In the genomic region with DNA sequence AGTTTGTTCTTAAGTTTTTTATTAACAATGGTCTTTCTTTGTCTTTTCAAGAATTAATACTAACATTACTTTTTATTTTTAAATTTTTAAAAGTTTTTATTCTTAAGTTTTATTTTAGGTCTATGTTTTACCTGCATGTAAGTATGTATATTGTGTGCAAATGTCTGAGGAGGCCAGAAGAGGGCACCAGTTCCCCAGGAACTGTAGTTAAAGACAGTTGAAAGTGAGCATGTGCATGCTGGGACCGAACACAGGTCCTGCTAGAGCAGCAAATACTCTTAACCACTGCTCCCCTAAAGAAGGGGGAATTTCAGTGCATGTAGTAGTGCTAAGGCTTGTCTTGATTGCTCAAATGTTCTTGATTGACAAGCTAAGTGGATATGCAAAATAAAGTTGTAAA, we compare ENCODE assay signal across 14 mouse cellular contexts.
DNase-seq lines count a peak whose midpoint lies in the region; ATAC-seq and TF ChIP-seq lines count a peak whose summit lies in the region.
"Had no signal": no experiment of that assay in that cellular context is flagged by ENCODE, and none has a peak within 500 bp of the region (broad histone marks: within the 10 kb centered on the region; RNA-seq: fewer than 3 reads in every experiment).

No protein-coding gene starts in this region.

- no peak for TF ChIP-seq EP300 in CH12.LX (IDR thresholded peaks at IDR 0.05; ENCODE audit: low read length)
- no peak for TF ChIP-seq EP300 in liver, postnatal 0 days (IDR thresholded peaks at IDR 0.05; ENCODE audit: low read depth)

- H3K27ac ChIP-seq in left cerebral cortex, adult 2 months: no peak overlapping the region
- no peak overlapping the region for H3K27ac ChIP-seq in CH12.LX (ENCODE audit: insufficient read depth, low read depth)
- no peak overlapping the region for H3K27ac ChIP-seq in liver, postnatal 0 days (ENCODE audit: low read depth)
- H3K27ac ChIP-seq: macrophage had no signal

- dilution Hi-C loops in CH12.LX (cut with MboI; ENCODE audit: extremely low pct_ligation_motif_present, extremely low pct_unique_long_range_greater_than_20kb, low sequenced_read_pairs): no loop called here

- peaks cover 0 to 16% of the 10 kb centered on the region in 2 experiments; a peak in 2 of 4 replicates for H3K4me1 ChIP-seq in CH12.LX (ENCODE audit: control insufficient read depth in 1 of 2, insufficient read depth in 2 of 2)
- no peaks in the 10 kb centered on the region; the same call in 1 of the 2 replicates for H3K4me1 ChIP-seq in liver, postnatal 0 days (ENCODE audit: insufficient read depth)

- peak; percentile 58 for TF ChIP-seq RAD21 in CH12.LX (IDR thresholded peaks at IDR 0.05; ENCODE audit: low read depth, low read length)

- no peak overlapping the region for H3K4me2 ChIP-seq in CH12.LX (ENCODE audit: insufficient read depth, low read depth, poor library complexity, severe bottlenecking)
- H3K4me2 ChIP-seq in liver, postnatal 0 days (ENCODE audit: low read depth, low read length): no peak overlapping the region

- TF ChIP-seq CTCF in left cerebral cortex, adult 2 months (IDR thresholded peaks at IDR 0.05): peak; percentile 50
- TF ChIP-seq CTCF in CH12.LX (conservative IDR thresholded peaks at IDR 0.05 in 1 of 2, IDR thresholded peaks at IDR 0.05 in 1 of 2; ENCODE audit: low read depth in 2 of 2, low read length in 2 of 2): peak in 1 of 2 experiments; percentile 61; a peak in 2 of 4 replicates
- peak; percentile 59 for TF ChIP-seq CTCF in liver, postnatal 0 days (IDR thresholded peaks at IDR 0.05; ENCODE audit: low read depth)

- no peak overlapping the region for H3K9ac ChIP-seq in CH12.LX (ENCODE audit: insufficient read depth, low read depth)
- no peak overlapping the region for H3K9ac ChIP-seq in liver, postnatal 0 days (replicated peaks)

- H3K4me3 ChIP-seq in left cerebral cortex, adult 2 months: no peak overlapping the region
- no peak overlapping the region for H3K4me3 ChIP-seq in CH12.LX (replicated peaks in 1 of 3; ENCODE audit: low read depth in 2 of 3, low read length in 2 of 3, poor library complexity in 1 of 3)
- no peak overlapping the region for H3K4me3 ChIP-seq in liver, postnatal 0 days (ENCODE audit: low read depth, low read length)
- H3K4me3 ChIP-seq: myocyte had no signal

- 87% methylated on average over 1 of the region's 1 CpGs for WGBS in liver, postnatal 0 days (ENCODE audit: insufficient replicate concordance)

- H3K36me3 ChIP-seq in CH12.LX (replicated peaks in 1 of 2; ENCODE audit: control insufficient read depth in 1 of 2, insufficient read depth in 1 of 2, low read length in 1 of 2): no peaks in the 10 kb centered on the region
- no peaks in the 10 kb centered on the region for H3K36me3 ChIP-seq in liver, postnatal 0 days (replicated peaks; ENCODE audit: insufficient read depth, low read length)

- intact Hi-C loops in left cerebral cortex, adult 2 months (cut with DNase I): no loop called here
- intact Hi-C loops in left cerebral cortex, postnatal 25 days (cut with DNase I): no loop called here

- H3K79me2 ChIP-seq in CH12.LX (replicated peaks; ENCODE audit: control insufficient read depth, extremely low read depth, insufficient read depth, poor library complexity, severe bottlenecking): no peaks in the 10 kb centered on the region

- no peaks in the 10 kb centered on the region for H3K27me3 ChIP-seq in CH12.LX (replicated peaks)
- H3K27me3 ChIP-seq in liver, postnatal 0 days (ENCODE audit: insufficient read depth, low read length): no peaks in the 10 kb centered on the region

- DNase-seq in left cerebral cortex, adult 2 months (ENCODE audit: extremely low spot score in 1 of 2, low spot score in 2 of 2): no peak
- DNase-seq in left cerebral cortex, postnatal 25 days (ENCODE audit: low spot score in 2 of 2): no peak
- DNase-seq in CH12.LX (ENCODE audit: extremely low read depth) (no peak), NIH3T3 (ENCODE audit: low read depth) (peak; percentile 60)
- peak; percentile 29 for DNase-seq in liver, postnatal 0 days
- DNase-seq in frontal cortex, postnatal 14 days (ENCODE audit: low spot score in 2 of 2): no peak
- no peak for DNase-seq in adrenal gland, postnatal 25 days
- DNase-seq: cerebellum, adult 9-11 months; gastrocnemius, postnatal 25 days; heart, postnatal 4 days; kidney, adult 9 months; right cerebral cortex, postnatal 25 days had no signal

- in situ Hi-C loops in CH12.LX (cut with MboI; ENCODE audit: low pct_ligation_motif_present, low pct_unique_long_range_greater_than_20kb, low sequenced_read_pairs): no loop called here

- peaks cover 2% of the 10 kb centered on the region for H3K9me3 ChIP-seq in CH12.LX (replicated peaks; ENCODE audit: low read length)
- no peaks in the 10 kb centered on the region for H3K9me3 ChIP-seq in liver, postnatal 0 days (ENCODE audit: low read length)

- TF ChIP-seq POLR2A in CH12.LX (IDR thresholded peaks at IDR 0.05; ENCODE audit: low read depth, low read length): no peak

- no peak for ATAC-seq in liver, postnatal 0 days

TF ChIP-seq in CH12.LX, 34 proteins besides CTCF, POLR2A, EP300 and RAD21:
- no peak for TF ChIP-seq ZC3H11A (IDR thresholded peaks at IDR 0.05; ENCODE audit: low read depth, low read length)
- no peak for TF ChIP-seq MAX (IDR thresholded peaks at IDR 0.05; ENCODE audit: low read length)
- TF ChIP-seq KAT2A (IDR thresholded peaks at IDR 0.05; ENCODE audit: insufficient replicate concordance, low read length): no peak
- TF ChIP-seq SMC3 (IDR thresholded peaks at IDR 0.05; ENCODE audit: low read depth, low read length): peak; percentile 49
- TF ChIP-seq MXI1 (IDR thresholded peaks at IDR 0.05; ENCODE audit: low read depth, low read length): no peak
TF ChIP-seq in CH12.LX: peak in this region for 1.

Comparison
In these comparisons a context has a peak if more than half of its experiments do, and no peak if none do; other contexts are left out.
1. DNase-seq: peak in NIH3T3 (single experiment) and liver, postnatal 0 days (single experiment); none in left cerebral cortex, adult 2 months (0 of 2), left cerebral cortex, postnatal 25 days (0 of 2), CH12.LX (single experiment), frontal cortex, postnatal 14 days (0 of 2) and adrenal gland, postnatal 25 days (single experiment).